Mouse (Mus musculus) monocyte, adult 5-6 weeks (primary cell): ENCODE data around the gene Trnt1. TPM values are rescaled to one million over a fixed set of nuclear protein-coding genes. Genes with fewer than 3 reads are reported as not detected.

Experiments
- ATAC-seq: fragments of 153-309, 156-312 bp; replicated peaks from 2 replicates; pipeline ENCODE4 v1.8.0; 2017; ENCODE audit warnings: mild to moderate bottlenecking; ENCODE audit not compliant: low TSS enrichment, insufficient number of reproducible peaks, severe bottlenecking, poor library complexity, low FRiP score
- total RNA-seq: library from RNA; stranded (forward); fragments of 200-1000, 200-491, 200-594 nt; gene quantifications from 3 replicates; pipeline ENCODE4 v1.2.3, GENCODE M21; 2017

Gene Trnt1
- total RNA-seq, 1 experiment from 2014 or later = 94.7 TPM

DNA sequence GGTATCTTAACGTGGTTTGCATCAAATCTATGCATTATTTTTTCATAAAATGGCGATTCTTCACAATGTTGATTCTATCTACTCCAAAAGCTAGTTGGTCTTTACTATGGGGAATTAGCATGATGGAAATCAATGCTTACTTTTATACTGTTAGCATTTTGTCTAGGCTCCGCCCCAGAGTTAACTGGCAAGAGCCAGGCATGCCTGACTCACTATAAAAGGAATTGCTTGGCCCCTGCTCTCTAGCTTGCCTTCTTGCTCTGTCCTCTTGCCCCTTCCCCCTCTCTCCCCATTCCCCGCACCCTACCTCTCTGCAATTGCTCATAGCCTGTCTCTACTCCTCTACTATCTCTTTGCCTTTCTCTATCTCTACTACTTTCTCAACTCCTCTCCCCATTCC, 2.1 kb upstream of the Trnt1 start:
- ATAC-seq = no peak

DNA sequence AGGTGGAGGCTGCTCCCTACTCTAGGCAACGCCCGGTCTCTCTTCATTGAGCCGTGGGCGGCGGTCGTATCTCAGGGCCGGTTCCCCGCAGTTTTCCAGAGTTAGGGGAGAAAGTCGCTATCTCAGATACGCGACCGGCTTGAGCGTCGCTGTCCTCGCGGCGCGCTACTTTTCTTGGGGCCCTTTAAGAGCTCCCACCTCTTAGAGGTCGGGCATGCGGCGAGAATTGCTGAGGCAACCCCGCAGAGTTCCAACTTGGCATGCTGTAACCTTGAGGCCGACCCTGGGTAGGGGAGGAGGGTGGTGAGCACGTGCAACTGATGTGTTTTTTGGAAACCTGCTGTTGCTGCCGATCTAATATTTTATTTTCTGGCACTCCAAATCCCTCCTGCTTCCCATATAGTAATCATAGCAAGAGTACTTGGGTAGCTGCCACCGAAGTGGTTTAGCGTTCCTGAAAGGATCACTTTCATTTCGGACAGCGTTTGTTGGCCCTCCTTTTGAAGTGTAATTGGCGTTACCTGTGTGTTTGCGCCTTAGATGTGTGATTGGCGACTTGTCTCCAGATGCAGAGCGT, 458 bp downstream of the Trnt1 start:
- ATAC-seq = peak; percentile 18

DNA sequence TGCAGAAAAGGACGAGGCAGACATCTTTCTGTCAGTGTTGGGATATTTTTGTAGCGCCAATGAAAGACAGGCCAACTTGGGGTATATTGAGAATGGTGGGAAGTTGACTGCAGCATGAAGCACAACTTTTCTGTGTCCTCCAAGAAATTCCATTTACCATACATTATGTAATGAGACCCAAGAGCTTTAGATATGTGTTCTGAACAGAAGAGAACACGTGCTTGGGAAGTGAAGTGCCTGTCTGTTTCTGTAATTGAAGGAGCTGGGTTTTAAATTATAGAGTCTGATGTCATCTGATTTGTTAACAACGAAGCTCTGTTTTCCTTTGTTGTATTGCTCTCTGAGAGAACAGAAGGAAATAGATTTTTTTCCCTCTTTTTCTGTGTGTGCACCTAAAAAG, 1.1 kb downstream of the Trnt1 start:
- ATAC-seq = no peak

DNA sequence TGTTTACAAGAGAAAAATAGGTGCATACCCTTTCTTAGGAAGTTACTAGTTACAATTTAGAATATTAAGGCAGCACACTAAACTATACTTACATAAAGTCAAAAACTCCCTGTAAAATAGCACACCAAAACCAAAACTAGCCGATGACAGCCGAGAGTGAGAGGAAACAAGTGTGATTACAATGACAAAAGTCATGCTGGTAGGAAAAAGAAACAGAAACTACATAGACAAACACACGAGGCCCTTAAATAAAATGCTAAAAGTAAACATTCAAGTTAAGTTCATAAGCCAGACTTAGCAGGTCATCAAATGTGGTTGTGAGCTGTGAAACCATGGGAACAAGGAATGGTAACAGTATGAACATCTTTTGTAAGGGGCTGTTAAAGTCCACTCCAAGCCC, 18.2 kb downstream of the Trnt1 start:
- no peak for ATAC-seq

DNA sequence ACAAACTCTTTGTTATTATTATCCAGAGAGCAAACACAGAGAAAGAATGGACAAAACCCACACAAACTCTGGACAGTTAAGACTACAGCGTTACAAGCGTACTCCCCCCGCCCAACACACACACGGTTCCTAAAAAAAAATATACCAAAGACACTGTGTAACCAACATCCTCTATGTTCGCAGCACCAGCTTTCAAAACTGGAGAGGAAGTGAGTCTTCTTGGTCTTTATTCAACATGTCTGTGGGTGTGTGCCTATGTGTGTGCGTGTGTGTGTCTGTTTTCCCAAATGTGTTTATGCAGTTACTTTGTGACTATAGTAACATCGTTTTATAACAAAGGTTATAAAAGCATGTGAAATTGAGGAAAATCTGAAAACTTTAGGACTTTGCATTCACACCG, 22.5 kb downstream of the Trnt1 start:
- no peak for ATAC-seq

DNA sequence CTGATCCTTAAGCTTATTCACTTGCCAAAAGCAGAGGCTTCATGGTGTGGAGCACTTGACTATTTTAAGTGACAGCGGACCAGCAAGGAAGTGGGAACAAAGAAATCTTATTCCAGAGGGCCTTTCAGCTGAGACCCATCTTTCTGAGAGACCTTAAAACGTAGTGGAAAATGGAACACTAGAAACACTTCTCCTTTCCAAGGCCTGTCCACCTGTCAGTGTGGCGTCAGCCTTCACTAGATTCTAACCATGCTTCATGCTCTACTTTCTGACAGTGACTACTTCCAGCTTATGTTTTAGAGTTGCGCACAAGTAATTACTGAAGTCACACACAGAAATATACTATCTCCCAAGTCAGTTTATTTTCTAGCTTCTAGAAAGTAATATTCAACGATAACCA, 23.6 kb downstream of the Trnt1 start:
- ATAC-seq = no peak

DNA sequence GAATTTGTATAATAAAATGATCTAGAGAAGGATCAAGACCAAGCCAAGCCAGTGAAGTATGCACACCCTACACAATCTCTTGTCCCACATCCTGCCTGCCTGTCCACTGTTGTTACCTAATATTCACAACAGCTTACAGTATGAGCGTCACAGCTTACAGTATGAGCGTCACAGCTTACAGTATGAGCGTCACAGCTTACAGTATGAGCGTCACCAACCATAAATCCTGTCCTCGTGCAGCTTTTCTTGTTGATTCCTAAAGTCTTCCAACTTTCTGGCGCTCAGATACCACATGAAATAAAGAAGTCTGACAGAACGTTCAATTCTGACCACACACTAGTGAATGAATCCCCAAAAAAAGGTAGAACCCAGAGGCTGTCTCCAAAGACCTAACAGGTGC, 24.2 kb downstream of the Trnt1 start:
- no peak for ATAC-seq

DNA sequence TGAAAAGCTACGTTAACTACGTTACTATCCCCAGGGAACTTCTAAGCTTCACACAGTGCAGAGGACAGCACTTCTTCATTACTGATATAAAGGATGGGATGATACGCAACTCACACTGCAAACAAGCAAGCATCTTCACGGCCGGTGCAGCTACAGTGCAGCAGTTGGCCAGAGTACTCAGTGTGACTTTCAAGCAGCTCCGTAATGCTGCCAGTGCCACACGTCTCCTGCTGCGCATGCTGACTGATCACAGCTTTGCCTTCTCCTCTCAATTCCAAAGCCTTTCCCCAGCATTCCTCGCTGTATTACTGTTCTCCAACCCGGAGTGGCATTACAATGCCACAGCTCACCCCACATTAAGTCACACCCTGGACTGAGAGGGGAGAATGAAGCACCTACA, 24.7 kb downstream of the Trnt1 start:
- ATAC-seq = no peak

DNA sequence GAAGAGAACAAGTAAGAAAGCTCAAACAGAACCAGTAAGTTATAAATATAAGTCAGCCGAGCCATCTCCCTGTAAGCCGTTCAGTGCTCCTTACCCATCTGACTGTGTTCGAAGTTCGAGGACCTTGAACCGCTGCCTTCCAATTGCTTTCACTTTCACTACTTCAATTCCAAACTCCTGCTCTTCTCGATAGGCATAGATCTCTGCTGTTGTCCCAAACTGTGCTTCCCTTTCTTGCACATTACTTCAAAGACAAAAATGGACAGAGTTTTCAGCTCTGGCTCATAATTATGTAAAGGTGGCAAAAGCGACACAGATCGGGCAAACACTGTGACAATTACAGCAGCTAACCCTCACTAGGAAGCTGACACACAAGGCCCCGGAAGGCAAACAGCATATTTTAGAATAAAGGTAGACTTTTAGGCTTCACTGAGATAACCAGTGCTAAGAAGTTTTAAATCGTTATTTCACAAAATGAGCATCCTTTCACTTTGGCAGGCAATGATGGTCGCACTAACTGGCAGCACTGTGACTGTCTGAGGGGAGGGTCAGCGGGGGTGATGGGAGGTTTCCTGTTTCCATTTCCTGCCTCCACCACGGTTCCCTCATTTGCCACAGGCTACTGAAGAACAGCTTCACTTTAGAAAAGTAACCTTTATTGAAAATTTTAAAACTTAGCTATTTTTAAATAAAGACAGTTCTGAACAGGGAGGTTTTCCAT, 25.3 kb downstream of the Trnt1 start:
- no peak for ATAC-seq

DNA sequence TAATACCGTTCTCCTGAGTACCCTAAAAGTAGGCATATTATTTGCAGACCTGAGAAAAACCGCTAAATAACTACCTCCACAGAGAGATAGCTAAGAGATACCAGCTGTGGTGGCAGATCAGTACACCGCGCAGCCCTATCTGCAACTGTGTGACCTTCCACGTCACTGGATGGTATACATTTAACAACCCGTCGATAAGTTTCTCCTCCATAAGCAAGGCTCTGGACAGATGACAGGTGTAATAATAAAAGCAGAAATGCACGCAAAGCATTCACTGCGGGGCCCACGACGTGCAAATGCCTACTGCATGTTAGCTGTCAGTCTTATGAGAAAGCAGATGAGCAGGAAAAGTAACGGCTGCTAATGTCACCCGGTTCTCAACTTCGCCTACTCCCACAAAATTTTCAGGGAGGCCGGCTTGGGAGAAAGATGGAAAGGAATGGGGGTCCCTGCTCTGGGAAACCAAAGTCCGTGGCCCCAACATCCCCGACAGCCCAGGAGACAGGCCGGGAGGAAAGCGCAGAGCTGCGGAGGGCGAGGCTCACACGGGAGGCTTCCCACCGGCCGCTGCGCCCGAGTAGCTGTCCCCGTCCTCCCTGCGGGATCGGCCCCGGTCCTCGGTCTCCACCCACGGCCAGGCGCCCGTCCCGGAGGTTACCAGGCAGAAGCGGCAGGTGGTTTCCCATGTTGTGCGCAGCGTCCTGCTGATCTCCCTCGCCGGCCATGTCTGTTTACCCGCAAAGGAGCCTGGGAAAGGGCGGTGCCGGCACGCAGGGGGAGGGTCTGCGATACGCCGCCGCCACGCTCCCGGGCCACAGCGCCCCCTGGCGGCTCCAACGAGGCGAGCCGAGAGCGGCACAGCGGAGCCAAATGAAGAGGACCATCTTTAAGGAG, 30.7 kb downstream of the Trnt1 start, which contains the start of gene Crbn:
Gene Crbn (minus strand): TSS at position 745 of the 894 bp plus-strand sequence.
- peak; percentile 93 for ATAC-seq

DNA sequence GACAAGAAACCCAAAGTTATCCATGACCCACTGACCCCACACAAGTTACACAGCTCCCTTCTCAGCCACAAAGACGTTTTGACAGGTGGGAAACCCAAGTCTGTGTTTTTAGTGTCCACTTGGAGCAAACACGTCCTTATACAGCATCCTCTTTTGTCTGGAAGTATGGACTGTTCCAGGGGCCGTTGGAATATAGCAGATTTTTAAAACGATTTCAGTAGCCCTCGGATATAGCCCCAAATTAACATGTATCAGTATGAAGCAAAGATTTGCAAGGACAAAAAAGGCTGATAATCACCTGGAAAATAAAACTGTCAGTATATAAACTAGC, 31.3 kb downstream of the Trnt1 start:
- ATAC-seq = no peak

DNA sequence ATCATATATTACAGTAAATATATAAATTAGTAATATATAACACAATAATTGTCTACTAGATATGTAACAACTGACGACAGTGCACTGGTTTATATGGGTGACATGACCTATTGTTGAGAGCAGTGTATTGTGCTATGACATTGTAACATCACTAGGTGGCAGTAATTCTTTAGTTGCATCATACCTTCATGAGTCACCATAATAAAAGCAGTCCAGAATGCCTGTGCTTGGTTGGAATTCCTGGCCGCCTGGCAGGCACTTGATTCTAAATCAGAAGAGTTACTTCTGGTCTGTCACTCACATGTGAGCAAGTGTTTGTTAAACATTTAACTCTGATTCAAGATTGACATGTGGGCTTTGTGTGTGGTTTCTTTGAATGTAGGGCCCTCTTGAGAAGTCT, 36.0 kb downstream of the Trnt1 start:
- no peak for ATAC-seq

DNA sequence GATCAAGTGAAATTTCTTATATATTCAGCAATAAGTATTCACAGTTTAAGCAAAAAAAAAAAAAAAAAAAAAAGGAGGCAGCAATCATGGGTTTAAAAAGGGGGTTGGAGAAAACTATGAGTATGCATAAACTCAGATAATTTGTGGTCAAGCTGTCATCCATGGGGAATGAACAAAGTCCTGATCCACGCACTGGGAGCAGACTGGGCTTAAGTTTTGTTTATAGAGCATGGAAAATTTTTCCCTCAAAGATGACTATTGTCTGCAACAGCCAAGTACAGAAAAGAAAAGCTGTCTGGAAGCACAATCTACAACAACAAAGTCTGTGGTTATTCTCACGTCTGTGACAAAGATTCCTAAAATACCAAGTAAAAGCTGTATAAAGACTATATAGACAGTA, 40.2 kb downstream of the Trnt1 start:
- ATAC-seq = no peak

DNA sequence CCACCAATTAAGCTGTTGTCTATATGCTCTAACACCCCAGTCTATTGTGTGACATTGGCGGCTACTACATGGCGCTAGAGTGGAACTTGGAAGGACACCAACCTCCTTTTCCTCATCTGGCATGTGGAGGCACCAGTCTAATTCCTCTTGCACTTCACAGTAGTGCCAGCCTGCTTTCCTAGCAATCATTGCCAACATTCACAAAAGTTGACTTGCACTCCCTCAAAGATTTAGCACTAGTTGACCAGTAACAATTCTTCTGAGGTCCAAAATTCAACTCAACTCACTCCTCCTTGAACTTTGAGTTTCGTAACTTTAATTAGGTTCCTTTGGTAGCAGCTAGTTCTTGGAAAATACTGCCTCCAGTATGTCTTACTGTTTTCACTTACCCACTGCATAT, 41.8 kb downstream of the Trnt1 start:
- no peak for ATAC-seq

DNA sequence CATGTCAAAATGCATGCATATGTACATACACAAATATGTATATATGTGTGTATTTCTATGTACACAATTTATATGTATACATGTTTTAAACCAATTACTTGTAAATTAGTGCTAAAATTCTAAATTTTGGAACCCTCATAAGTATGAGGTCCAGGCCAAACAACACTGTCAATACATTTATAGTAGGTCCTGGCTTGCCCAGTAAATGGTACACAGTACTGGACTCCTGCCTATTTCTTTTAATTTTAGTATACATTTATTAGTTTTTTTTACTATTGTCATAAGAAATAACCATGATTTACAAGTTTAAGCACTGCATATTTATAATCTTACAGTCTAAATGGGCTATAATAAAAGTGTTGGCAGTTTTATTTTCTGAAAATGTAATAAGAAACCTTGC, 50.3 kb downstream of the Trnt1 start:
- ATAC-seq = no peak

DNA sequence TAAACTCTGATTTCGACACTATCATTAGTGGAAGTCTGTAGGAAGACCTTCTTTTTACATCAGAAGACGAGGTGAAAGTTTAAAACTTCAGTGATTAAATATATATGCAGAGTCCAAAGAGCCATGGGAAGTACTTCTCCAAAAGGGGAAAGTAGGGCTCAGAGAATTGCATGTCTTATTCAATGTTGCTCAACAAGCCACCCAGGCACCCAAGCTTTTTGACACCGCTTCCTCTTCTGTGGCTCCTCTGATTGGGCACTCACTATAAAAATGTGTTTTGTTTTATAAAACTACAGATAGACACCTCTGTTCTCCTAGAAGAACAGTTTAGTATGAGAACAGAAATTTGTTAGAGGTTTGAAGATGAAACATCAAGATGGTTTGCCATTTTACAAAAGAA, 51.0 kb downstream of the Trnt1 start:
- ATAC-seq = no peak

DNA sequence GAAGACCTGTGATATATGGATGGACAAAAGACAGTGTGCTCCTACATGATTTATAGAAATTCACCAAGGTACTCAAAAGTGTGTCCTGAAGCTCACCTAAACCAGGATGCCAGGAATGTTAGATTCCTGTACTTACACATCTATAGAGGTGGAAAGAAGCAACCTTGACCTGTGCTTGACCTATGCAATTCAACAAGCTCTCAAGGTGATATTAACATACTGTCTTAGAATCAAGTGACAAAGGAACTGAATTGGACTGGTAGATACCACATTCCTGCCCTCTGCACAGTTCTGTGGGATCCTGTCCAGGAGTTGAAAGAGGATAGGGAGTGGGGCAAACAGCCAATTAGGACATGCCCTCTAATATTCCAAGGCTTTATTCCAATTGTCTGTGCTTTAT, 51.6 kb downstream of the Trnt1 start:
- ATAC-seq = no peak

DNA sequence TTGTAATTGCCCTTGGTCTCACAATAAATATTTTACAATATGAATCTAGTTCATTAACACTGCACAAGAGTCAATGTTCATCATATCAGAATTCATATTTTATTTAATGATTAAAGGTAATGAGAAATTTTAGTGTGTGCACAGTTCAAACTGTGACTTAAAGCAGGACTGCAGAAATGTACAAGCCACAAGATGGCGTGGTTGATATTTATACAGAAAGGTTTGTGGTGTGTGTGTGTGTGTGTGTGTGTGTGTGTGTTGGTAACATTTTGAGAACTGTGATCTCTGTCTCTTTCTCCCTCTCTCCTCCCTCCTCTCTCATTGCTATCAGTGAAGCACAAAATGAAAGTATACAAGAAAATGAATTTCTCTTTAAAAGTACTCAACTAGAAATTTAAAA, 53.4 kb downstream of the Trnt1 start:
- ATAC-seq = no peak
